Mouse (Mus musculus) left cerebral cortex, postnatal 25 days (tissue): Measurements from ENCODE around the gene Gm20850. TPM values are rescaled to one million over a fixed set of nuclear protein-coding genes. Genes with fewer than 3 reads are reported as not detected.
"Not testable (repeated sequence)": the region's sequence is repeated elsewhere in the genome, so short reads cannot be mapped to it uniquely, and the experiment has no call there.

ENCODE experiments used
- DNase-seq, 2 experiments: peaks; one replicate each; pipeline ENCODE4 v3.0.0; 2022; ENCODE audit warnings: low spot score in 2 of 2, mixed read lengths in 1 of 2
- intact Hi-C: fragments of 180-260 bp; cut with DNase I; formaldehyde crosslinking; loops from one replicate; pipeline ENCODE4 v1.15.1; 2025
- total RNA-seq, 2 experiments: library from RNA; stranded (reverse); gene quantifications; 2 replicates each; pipeline ENCODE4 v1.2.3; 2021

The Gm20850 gene
- not detected for total RNA-seq

DNA sequence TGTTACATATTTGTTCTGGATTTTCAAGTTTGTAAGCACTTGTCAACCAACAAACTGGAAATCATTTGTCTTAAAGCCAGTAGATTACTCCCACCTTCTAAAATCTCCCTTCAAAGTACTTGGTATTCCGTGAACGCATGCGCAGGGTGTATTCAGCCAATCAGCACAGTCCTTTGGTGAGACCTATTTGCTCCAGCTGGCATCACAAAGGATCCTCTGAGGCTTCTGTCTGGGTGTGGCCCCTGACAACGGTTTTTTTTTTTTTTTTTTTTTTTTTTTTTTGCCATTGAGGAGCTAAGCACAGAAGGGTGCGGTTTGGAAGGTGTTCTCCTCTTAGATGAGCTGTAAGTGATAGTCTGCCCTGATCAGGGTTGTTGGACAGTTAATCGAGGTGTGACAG is at the start of gene Gm20850:
Gene Gm20850, plus strand, starts transcription at position 301 of the 400 bp plus-strand sequence.
- intact Hi-C loops, DNase-seq: not testable (repeated sequence)
